In genomic region chr9:75527368-75528059, GRCm38 (mm10) we compare ENCODE assay signal across 8 mouse cellular contexts. TPM values are rescaled to one million over a fixed set of nuclear protein-coding genes. Genes with fewer than 3 reads are reported as not detected.
DNase-seq lines count a peak whose midpoint lies in the region; ATAC-seq lines count a peak whose summit lies in the region.

No protein-coding gene starts in this region.

- no peaks in the 10 kb centered on the region for H3K27me3 ChIP-seq in liver, embryonic 12.5 days (replicated peaks)

- no peaks in the 10 kb centered on the region for H3K9me3 ChIP-seq in liver, embryonic 12.5 days (replicated peaks)

- peak overlapping the region; percentile 31 for H3K4me2 ChIP-seq in liver, embryonic 12.5 days

- H3K27ac ChIP-seq in liver, embryonic 12.5 days = peak overlapping the region; percentile 53; the same call in 1 of the 2 replicates

- WGBS in liver, embryonic 12.5 days (ENCODE audit: insufficient replicate concordance) = 66% methylated on average over 13 of the region's 13 CpGs

- DNase-seq in kidney, adult 9 months = peak; percentile 19
- no peak for DNase-seq in kidney, adult 8-10 months
- peak; percentile 26 for DNase-seq in R1 (ENCODE audit: low read depth, low spot score)
- peak; percentile 78 to 84 for DNase-seq in heart, adult 9 months (ENCODE audit: low spot score in 2 of 2)
- no peak for DNase-seq in right cerebral cortex, postnatal 36 days (ENCODE audit: low spot score in 2 of 2)
- DNase-seq in cerebellum, adult 11-12 months = no peak
- no peak for DNase-seq in embryo, embryonic 10 days (ENCODE audit: low spot score)

- ATAC-seq in liver, embryonic 12.5 days = peak; percentile 97

- no peak overlapping the region for H3K4me3 ChIP-seq in liver, embryonic 12.5 days

- H3K9ac ChIP-seq in liver, embryonic 12.5 days = no peak overlapping the region

- H3K4me1 ChIP-seq in liver, embryonic 12.5 days = peaks cover 9% of the 10 kb centered on the region

- H3K36me3 ChIP-seq in liver, embryonic 12.5 days = peaks cover 14% of the 10 kb centered on the region

RNA-seq across cellular contexts. Expression of gene Tmod3, which starts 31.9 kb away (rescaled TPM):
- polyA plus RNA-seq in liver, embryonic 12.5 days (2016; fragmentation: Nextera tagmentation; extraction: Ambion mirVana) = 37.6 and 39.0 TPM in 2 replicates

Comparison
In these comparisons a context has a peak if more than half of its experiments do, and no peak if none do; other contexts are left out.
1. DNase-seq: peak in kidney, adult 9 months (single experiment), R1 (single experiment) and heart, adult 9 months (2 of 2); none in kidney, adult 8-10 months (0 of 2), right cerebral cortex, postnatal 36 days (0 of 2), cerebellum, adult 11-12 months (single experiment) and embryo, embryonic 10 days (single experiment).